Mouse (Mus musculus): Measurements from ENCODE around the gene Ptprt. TPM values are rescaled to one million over a fixed set of nuclear protein-coding genes. Genes with fewer than 3 reads are reported as not detected.

The Ptprt gene
- polyA plus RNA-seq, 1 experiment = 1.1 TPM

- H3K4me3 ChIP-seq (ENCODE audit: control insufficient read depth, insufficient read depth, low read length) = no peak overlapping the region
- no peak for DNase-seq
- no peak overlapping the region for H3K27ac ChIP-seq (ENCODE audit: control insufficient read depth, insufficient read depth, low read length)
- TF ChIP-seq POLR2A (IDR thresholded peaks at IDR 0.05; ENCODE audit: control insufficient read depth, extremely low read depth, insufficient read depth, low read length, poor library complexity) = no peak
- no peak for TF ChIP-seq CTCF (IDR thresholded peaks at IDR 0.05; ENCODE audit: borderline replicate concordance, control insufficient read depth, extremely low read depth, insufficient read depth, low read length, poor library complexity)
- no peaks in the 10 kb centered on the region for H3K4me1 ChIP-seq (replicated peaks; ENCODE audit: control insufficient read depth, insufficient read depth, low read length)
- no peaks in the 10 kb centered on the region for H3K36me3 ChIP-seq (ENCODE audit: control insufficient read depth, insufficient read depth, low read length)
- H3K27me3 ChIP-seq (ENCODE audit: control insufficient read depth, insufficient read depth, low read length) = no peaks in the 10 kb centered on the region
Observed at GRCm38 (mm10) chr2:162220586-162220985, 440.4 kb downstream of the Ptprt start.

- 89% methylated on average over 4 of the region's 4 CpGs for WGBS
- H3K27ac ChIP-seq (ENCODE audit: control insufficient read depth, insufficient read depth, low read length) = no peak overlapping the region
- no peak for TF ChIP-seq POLR2A (IDR thresholded peaks at IDR 0.05; ENCODE audit: control insufficient read depth, extremely low read depth, insufficient read depth, low read length, poor library complexity)
- TF ChIP-seq CTCF (IDR thresholded peaks at IDR 0.05; ENCODE audit: borderline replicate concordance, control insufficient read depth, extremely low read depth, insufficient read depth, low read length, poor library complexity) = no peak
- no peaks in the 10 kb centered on the region for H3K4me1 ChIP-seq (replicated peaks; ENCODE audit: control insufficient read depth, insufficient read depth, low read length)
- no peaks in the 10 kb centered on the region for H3K27me3 ChIP-seq (ENCODE audit: control insufficient read depth, insufficient read depth, low read length)
- no peak overlapping the region for H3K4me3 ChIP-seq (ENCODE audit: control insufficient read depth, insufficient read depth, low read length)
- DNase-seq = no peak
- no peaks in the 10 kb centered on the region for H3K36me3 ChIP-seq (ENCODE audit: control insufficient read depth, insufficient read depth, low read length)
Observed at GRCm38 (mm10) chr2:162219507-162219906, 441.4 kb downstream of the Ptprt start.

- Histone ChIP-seq H3K4me1 (replicated peaks; ENCODE audit: control insufficient read depth, insufficient read depth, low read length) (no peaks in the 10 kb centered on the region), H3K36me3 (ENCODE audit: control insufficient read depth, insufficient read depth, low read length) (no peaks in the 10 kb centered on the region), H3K27ac (ENCODE audit: control insufficient read depth, insufficient read depth, low read length) (no peak overlapping the region), H3K27me3 (ENCODE audit: control insufficient read depth, insufficient read depth, low read length) (no peaks in the 10 kb centered on the region), H3K4me3 (ENCODE audit: control insufficient read depth, insufficient read depth, low read length) (no peak overlapping the region)
- no peak for TF ChIP-seq CTCF (IDR thresholded peaks at IDR 0.05; ENCODE audit: borderline replicate concordance, control insufficient read depth, extremely low read depth, insufficient read depth, low read length, poor library complexity)
- no peak for TF ChIP-seq POLR2A (IDR thresholded peaks at IDR 0.05; ENCODE audit: control insufficient read depth, extremely low read depth, insufficient read depth, low read length, poor library complexity)
- DNase-seq = no peak
- WGBS = 88% methylated on average over 5 of the region's 5 CpGs
Observed at GRCm38 (mm10) chr2:162217896-162218295, 443.1 kb downstream of the Ptprt start.

- TF ChIP-seq POLR2A (IDR thresholded peaks at IDR 0.05; ENCODE audit: control insufficient read depth, extremely low read depth, insufficient read depth, low read length, poor library complexity) (no peak), CTCF (IDR thresholded peaks at IDR 0.05; ENCODE audit: borderline replicate concordance, control insufficient read depth, extremely low read depth, insufficient read depth, low read length, poor library complexity) (no peak)
- DNase-seq = no peak
- Histone ChIP-seq H3K36me3 (ENCODE audit: control insufficient read depth, insufficient read depth, low read length) (no peaks in the 10 kb centered on the region), H3K27me3 (ENCODE audit: control insufficient read depth, insufficient read depth, low read length) (no peaks in the 10 kb centered on the region), H3K27ac (ENCODE audit: control insufficient read depth, insufficient read depth, low read length) (no peak overlapping the region), H3K4me3 (ENCODE audit: control insufficient read depth, insufficient read depth, low read length) (no peak overlapping the region), H3K4me1 (replicated peaks; ENCODE audit: control insufficient read depth, insufficient read depth, low read length) (no peaks in the 10 kb centered on the region)
- 28% methylated on average over 2 of the region's 2 CpGs for WGBS
Observed at GRCm38 (mm10) chr2:162212397-162212796, 448.6 kb downstream of the Ptprt start.

- Histone ChIP-seq H3K36me3 (ENCODE audit: control insufficient read depth, insufficient read depth, low read length) (no peaks in the 10 kb centered on the region), H3K4me3 (ENCODE audit: control insufficient read depth, insufficient read depth, low read length) (no peak overlapping the region), H3K27me3 (ENCODE audit: control insufficient read depth, insufficient read depth, low read length) (no peaks in the 10 kb centered on the region), H3K27ac (ENCODE audit: control insufficient read depth, insufficient read depth, low read length) (no peak overlapping the region), H3K4me1 (replicated peaks; ENCODE audit: control insufficient read depth, insufficient read depth, low read length) (no peaks in the 10 kb centered on the region)
- no peak for TF ChIP-seq POLR2A (IDR thresholded peaks at IDR 0.05; ENCODE audit: control insufficient read depth, extremely low read depth, insufficient read depth, low read length, poor library complexity)
- no peak for TF ChIP-seq CTCF (IDR thresholded peaks at IDR 0.05; ENCODE audit: borderline replicate concordance, control insufficient read depth, extremely low read depth, insufficient read depth, low read length, poor library complexity)
- WGBS = 94% methylated on average over 6 of the region's 6 CpGs
- no peak for DNase-seq
Observed at GRCm38 (mm10) chr2:162210564-162210963, 450.4 kb downstream of the Ptprt start.

GRCm38 (mm10) chr2:162197316-162197715 lies 463.6 kb downstream of the Ptprt start:
- WGBS = 97% methylated on average over 5 of the region's 5 CpGs

More at GRCm38 (mm10) chr2:162197316-162197715, 463.6 kb downstream of the Ptprt start:
- H3K27ac ChIP-seq (ENCODE audit: control insufficient read depth, insufficient read depth, low read length) = no peak overlapping the region
- no peaks in the 10 kb centered on the region for H3K27me3 ChIP-seq (ENCODE audit: control insufficient read depth, insufficient read depth, low read length)
- H3K4me3 ChIP-seq (ENCODE audit: control insufficient read depth, insufficient read depth, low read length) = no peak overlapping the region
- no peaks in the 10 kb centered on the region for H3K4me1 ChIP-seq (replicated peaks; ENCODE audit: control insufficient read depth, insufficient read depth, low read length)
- no peaks in the 10 kb centered on the region for H3K36me3 ChIP-seq (ENCODE audit: control insufficient read depth, insufficient read depth, low read length)
- DNase-seq = no peak
- TF ChIP-seq POLR2A (IDR thresholded peaks at IDR 0.05; ENCODE audit: control insufficient read depth, extremely low read depth, insufficient read depth, low read length, poor library complexity) (no peak), CTCF (IDR thresholded peaks at IDR 0.05; ENCODE audit: borderline replicate concordance, control insufficient read depth, extremely low read depth, insufficient read depth, low read length, poor library complexity) (no peak)
